Mouse (Mus musculus): ENCODE measurements around the gene Arg1.

Gene Arg1

DNA sequence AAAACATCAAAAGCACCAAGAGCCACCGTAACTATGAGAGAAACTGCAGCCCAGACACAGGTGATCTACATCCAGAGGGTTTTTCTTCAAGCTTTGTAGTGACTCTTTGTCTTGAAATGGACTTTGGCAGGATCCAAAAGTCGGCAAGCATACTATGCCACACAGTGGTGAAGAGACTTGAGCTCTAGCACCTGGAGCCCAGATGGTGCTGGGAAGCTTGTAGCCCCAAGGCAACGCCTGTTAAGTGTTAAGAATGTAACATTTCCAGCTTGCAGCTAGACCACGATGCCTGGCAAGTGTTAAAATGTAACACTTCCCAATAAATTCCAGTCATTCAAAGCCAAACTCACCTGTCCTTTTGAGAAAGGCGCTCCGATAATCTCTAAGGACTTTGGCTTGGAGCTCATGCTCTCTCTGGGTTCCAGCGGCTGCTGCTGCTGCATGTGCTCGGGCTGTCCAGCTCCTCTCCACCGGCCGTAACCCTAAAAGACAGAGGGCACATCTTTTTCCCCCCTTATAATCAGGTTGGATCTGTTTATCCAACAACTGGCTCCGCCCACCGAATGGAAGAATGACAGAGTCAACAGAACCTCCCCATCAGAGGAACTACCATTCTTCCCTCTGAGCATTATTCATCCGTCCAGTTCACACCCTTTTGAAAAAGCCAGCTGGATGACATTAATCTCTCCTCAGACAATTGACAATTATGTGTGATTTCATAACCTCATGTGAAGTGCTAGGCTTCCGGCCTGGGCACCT, at the start of gene Arg1:
Gene Arg1 (minus strand): TSS at position 523 of the 759 bp plus-strand sequence.
- DNase-seq = no peak

DNA sequence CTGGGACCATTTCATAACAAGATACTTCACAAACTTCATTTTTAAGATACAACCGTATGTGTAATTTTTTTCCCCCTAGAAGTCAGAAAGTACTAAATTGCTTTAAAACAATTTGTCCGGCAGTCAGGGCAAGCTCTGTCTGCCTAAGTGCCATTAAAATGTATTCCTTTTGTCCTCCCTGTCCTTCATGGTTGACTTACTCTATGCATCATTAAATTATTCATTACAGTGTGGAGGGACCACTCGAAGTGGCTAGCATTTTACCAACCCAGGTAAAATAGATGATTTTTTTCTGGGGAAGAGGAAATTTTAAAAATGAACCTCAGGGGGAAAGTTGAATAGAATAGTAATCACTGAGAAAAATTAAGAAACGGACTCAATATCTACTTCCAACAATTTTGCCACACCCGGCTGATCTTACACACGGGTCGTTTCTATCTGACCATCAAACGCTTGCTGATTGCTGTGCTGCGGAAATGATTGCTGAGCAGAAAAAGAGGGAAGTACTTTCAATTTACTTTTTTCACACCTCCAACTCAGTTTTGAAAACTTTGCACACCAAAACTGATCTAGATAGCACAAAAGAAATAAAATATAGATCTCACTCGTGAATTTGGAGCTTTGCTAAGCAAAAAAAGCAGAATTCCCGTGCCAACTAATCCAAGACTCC, 46.7 kb upstream of the Arg1 start:
- DNase-seq = no peak

DNA sequence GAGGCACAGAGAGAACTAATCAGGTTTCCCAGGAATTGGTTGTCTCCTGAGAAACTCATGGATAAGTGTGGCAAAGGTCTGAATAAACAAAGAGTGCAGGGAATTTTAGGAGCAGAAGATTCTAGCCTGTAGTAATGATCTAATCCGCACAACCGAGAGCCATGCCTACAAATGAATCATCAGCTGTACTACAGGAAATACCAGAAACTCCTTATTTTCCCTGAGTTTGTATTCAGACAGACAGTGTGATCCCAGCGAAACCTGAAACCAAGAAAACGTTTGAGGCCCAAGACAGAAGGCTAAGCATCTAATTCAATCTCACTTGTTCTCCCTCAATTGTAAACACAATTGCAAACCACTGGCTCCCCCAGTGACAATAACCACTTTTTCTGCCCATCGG, 46.1 kb upstream of the Arg1 start:
- DNase-seq = no peak

DNA sequence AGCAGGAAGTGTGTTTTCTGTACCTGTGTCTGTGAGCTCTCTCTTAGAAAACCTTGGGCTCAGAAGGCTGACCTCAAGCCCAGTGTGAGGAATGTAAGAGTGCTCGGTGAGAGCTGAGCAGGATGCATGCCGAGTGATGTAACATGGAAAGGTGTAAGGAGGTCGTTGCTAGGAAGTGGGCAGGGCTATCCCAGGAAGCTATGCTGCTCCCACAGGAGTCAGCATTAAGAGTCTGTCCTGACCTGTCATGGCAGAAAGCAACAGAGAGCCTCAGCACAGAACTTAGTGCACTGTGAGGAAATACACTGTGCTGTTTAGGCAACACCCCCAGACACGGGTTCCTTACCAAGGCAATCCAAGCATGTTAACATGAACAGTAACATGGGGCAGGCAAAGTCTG, 45.6 kb upstream of the Arg1 start:
- no peak for DNase-seq

DNA sequence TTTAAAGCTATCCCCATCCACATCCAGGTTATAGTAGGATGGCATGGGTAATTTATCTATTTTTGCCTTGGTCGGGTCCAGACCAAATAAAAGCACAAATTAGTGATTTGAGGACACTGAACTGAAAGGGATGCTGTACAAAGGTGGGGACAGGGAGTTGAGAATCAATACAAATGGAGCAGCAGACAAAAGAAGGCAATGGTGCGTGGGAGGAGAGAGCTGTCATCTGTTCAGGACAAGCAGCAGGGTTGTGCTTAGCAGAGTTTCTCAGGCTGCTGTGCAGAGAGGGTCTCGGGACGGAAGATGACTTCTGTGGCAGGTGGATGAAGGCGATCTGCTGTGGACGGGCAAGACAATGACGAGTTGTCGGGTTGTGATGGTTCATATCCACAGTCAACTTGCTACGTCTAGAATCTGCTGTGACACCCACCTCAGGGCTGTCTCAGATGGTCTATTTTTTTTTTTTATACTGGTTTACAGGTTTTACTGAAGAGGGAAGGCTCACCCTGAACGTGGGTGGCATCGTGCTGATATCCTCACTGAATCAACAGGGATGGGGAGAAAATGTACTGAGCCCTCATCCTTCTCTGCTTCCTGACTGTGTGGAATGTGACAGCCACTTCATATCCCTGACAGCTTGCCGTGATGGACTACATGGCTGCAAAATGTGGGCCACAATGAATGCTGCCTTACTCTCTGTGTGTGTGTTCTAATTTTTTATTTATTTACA, 38.7 kb upstream of the Arg1 start:
- no peak for DNase-seq

DNA sequence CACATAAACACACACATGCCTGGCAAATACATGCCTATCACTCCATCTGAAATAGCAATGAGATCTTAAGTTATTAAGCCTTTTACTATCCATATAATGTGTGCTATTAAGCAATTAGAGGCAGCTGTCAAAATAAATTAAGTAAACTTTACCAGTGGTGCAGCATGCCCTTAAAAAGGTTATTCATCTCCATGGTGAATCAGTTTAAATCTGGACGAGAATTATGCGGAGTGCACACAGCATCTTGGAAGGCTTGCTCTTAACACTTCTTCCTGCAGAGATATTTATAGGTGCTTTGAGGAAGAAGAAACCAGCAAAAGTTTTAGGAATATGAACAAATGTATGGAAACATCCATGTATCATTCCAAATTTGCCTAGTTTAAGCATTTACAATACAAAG, 34.6 kb upstream of the Arg1 start:
- DNase-seq = no peak

DNA sequence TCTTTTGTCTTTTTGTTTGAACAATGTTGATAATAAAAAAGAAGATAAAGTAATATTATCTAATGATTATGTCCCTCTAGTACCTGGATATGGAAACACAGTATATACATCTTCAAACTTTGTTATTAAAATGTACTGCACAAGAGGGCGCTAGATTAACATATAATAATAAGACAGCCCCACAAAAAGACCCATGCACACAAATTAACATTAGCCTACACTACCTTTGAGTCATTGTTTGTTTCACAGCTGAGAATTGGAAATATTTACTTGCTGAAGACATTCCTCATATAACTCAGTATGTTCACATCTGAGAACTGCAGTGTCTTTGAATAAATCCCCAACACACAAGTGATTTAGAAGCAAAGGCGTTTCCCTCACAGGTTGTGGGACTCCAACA, 33.8 kb upstream of the Arg1 start:
- no peak for DNase-seq

DNA sequence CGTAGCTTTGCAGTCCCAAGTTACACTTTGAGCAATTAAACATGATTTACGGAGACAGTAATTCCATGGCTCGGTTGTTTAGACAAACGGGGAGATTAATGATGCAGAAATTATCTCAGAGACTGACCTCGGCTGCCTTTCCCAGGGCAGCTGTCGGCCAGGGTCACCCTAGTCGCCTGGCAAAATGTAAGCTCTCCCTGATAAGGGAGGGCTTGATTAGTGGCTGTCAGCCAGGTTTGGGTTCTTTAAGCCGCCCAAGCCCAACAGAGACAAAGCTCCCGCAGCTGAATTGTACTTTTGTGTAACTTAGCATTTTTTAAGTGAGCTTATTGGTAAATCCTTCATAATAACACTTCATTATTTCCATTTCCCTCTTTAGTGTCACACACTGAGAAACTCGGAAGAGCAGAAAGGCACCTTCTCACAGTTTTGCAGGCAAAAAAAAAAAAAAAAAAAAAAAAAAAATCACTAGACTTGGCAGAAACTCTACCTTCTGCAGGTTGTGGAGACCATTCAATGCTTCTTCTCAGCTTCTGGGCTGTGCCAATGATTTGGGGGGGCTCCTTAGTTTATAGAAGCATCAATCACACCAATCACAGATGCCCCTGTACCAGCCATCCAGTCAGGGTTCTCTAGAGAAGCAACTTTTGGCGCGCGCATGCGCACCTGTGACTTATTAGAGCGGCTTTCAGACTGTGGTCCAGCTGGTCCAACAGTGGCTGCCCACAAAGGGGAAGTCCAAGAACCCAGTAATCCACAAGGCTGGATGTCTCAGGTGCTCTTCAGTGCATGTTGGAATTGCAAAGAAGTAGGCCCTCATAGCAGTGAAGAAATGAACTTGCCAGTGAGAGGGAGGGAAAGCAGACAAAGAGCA, 32.0 kb upstream of the Arg1 start:
- no peak for DNase-seq

DNA sequence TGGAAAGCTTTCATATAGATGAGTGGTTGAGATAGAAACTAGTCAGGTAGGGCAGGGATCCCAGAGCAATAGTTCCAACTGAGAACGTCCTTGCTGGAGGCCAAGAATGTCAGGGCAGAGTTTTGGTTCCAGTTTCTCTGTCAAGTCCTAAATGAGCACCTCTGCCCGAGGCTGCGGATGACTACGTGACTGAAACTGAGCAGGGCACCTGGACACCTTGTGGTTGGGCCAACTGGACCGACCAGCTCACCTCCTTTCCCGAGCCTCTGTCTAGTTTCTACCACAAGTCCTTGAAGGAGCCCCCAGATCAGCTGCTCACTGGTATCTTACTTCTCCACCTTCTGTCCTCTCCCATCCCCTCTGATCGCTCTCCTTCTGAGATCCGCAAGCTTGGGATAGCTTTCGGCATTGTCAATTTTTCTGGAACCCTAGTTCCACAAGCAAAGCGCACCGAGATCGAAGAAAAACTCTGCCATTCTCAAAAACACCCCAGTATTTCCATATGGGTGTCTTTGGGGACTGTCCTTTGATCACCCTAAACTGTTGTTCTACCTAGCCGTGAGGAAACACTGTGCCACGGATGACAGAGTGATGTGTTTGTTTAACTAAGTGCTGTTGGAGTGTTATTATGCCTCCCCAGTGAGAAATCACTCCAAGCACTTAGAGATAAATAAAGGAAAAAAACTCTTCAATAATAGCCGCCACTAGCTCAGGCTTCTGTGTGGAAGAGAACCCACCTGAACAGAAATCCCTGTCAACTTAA, 31.2 kb upstream of the Arg1 start:
- DNase-seq = no peak

DNA sequence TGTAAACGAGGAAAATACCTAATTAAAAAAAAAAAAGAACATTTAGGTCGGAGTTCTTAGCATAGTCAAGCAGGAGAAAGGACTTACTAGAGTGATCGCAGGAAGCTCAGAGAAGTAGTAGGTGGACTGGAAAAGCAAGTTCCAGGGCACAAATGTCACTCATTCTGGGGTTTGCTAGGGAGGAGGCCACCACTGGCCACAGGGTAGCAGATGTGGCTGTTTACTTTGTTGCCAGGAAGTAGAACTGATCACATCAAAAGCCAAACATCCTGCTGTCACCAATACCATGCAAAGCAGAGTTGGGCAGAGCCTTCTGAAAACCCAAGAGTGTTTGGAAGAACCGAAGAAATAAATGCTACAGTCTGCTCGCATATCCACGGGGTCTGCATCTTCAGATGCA, 26.6 kb upstream of the Arg1 start:
- no peak for DNase-seq

DNA sequence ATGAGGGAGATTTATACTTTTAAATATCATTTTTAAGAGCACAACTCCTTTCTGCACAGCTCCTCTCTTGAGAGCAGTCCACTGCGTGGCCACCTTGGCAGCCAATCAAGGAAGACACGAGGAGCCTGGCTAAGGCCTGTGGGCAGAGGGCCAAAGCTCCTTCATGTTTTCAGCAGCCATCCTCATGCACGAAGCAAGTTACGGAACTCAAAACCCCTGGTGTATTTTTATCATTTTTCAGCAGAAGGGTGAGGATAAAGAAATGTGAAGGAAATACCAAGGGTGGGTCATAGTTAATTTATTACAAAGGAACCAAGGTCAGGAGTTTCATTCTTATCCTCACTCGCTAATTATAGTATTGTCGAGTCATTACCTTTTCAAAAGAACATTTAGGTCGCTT, 25.3 kb upstream of the Arg1 start:
- no peak for DNase-seq

DNA sequence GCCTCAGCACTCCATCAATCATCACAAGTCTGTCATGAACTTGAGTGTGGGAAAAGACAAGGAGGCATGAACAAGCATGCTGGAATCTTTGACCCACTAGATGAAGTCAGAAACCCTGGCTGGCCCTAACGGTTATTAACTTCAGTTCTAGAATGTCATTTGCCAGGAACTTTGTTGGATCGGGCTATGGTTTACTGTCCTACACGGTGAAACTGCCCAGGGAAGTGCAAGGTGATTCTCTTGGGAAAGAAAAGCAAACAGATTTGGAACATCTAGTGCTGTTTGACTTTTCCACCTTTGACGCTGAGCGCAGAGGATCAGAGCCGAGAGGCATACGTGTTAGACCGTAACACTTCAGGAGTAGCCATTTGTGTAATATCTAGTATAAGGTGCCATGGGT, 24.3 kb upstream of the Arg1 start:
- no peak for DNase-seq

DNA sequence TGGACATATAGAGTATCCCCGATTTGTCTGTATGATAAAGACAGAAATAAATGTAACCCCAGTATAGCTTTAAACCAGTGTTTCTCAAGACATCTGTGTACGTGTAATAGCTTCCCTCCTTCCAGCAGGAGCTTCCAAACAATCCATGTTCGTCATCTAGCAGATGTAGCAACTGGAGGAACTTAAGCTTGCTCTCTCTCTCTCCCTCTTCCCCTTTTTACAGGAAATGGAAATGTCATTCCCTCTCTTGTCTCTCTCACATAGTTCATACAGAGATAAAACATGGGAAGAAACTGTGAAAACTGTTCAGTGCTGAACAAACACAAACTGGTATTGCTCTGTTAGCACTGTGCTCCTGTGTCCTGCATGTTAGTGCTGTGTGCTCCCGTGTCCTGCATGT, 22.9 kb upstream of the Arg1 start:
- DNase-seq = no peak

DNA sequence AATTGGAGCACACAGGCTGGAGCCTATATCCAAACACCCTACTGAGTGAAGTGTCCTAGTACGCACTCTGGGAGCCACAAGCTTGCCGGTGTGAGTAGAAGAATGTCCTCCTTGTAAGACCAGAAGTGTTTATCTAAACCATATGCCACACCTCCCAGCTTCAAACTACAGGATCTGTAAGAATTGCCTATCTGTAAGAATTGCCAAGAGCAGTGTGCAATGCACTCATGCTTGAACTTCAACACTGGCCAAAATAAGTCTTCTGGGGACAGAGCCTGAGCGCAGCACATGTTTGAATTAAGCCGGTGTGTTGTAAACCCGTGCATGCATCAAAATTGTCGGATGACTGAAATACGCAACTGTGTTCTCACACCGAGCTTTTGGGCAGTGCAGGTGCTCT, 21.0 kb upstream of the Arg1 start:
- no peak for DNase-seq

DNA sequence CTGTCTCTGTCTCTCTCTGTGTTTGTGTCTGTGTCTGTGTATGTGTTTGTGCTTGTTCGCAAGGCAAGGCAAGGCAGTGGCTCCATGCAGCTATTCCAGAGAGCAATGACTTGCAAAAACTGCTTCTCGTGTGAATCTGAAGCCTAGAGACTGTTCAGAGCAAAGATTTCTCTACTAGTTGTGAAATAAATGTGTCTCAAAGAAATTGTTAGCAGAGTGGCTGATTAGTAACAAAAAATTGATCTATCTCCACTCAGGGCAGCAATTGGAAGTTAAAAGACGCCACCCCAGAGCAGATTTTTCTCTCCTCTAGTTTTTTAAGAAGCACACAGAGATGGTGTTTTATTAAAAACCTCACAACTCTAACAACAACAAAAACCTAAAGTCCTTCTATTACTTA, 20.6 kb upstream of the Arg1 start:
- no peak for DNase-seq

DNA sequence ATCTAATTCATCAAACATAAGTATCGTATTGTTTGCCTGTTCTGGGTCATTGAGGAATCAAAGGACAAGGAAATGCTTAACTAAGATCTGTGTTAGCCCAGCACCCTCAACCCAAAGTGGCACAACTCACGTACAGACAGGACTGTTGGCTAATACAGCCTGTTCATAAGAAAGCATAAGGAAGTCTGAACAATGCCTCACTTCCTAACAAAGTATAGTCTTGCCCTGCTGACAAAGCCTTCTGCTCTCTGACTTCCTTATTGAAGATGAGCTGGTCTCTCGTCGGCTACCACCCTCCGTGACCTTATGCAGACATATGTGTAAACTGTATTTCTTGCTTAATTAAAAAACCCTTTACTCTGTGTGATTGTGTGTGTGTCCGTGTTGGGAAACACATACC, 2.9 kb upstream of the Arg1 start:
- DNase-seq = no peak

DNA sequence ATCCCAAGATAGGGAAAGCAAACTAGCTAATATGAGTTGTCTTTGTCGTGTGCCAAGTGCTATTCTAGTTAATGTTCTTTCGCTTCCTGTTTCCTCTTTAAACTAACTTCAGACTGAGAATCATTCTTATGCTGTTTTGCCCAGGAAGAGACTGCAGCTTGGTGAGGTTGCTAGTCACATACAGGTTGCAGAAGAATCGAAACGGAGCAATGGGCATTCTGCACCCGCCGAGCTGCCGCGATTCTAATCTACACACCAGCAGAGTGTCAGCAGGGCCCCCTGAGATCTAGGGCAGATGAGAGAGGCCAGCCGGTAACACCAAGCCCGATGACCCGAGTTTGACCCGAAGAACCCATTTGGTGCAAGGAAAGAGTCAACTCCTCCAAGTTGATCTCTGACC, 788 bp upstream of the Arg1 start:
- DNase-seq = no peak

DNA sequence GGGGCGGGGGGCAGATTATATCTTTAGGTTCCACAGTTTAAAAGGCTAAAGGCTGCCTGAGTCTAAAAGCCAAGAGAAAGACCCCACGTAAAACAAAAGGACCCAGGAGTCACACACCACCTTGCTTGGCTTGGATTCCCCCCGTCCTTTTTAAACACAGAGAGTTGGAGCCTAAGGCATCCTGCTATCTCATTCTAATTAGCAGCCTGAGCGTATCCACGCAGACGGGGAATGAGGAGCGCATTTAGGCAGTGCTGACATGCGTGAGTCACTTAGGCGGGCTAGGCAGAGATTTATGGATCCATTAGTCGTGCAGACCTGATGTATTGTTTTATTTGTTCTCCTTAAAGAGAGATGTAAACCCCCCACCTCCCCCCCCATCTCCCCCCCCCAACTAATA, 904 bp downstream of the Arg1 start:
- no peak for DNase-seq

DNA sequence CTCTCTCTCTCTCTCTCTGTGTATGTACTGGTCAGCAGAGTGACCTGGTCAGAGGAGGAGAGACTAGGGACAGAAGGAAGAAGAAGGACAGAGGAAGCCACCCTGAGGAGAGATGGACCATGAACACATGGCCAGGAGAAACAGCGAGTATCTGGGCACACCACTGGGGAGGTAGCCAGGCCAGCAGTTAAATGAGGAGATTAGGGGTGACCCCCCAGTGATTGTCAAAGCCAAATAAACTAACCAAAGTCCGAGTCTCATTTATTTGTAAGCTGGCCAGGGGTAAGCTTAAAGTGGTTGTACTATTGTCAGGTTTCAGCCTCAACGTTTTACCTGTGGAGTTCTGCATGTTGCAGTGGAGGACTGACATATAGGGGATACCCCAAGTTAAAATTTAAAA, 3.0 kb downstream of the Arg1 start:
- no peak for DNase-seq

DNA sequence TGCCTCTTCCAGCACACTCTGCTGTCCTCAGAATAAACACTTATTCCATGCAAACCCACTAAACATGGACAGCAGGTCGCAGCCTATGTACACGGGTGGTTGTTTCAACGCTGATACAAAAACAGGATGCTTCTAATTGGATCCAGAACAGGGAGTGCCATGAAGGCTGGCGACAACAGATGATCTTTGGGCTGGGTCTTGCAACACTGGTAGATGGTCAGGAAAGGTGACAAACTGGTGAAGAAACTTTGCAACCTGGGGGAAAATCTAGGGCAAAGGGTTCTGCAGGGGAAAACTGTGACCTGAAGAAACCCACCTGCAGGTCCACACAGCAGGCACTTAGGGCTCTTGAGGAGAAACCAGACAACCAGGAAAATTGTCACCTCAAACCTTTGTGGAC, 4.3 kb downstream of the Arg1 start:
- no peak for DNase-seq

DNA sequence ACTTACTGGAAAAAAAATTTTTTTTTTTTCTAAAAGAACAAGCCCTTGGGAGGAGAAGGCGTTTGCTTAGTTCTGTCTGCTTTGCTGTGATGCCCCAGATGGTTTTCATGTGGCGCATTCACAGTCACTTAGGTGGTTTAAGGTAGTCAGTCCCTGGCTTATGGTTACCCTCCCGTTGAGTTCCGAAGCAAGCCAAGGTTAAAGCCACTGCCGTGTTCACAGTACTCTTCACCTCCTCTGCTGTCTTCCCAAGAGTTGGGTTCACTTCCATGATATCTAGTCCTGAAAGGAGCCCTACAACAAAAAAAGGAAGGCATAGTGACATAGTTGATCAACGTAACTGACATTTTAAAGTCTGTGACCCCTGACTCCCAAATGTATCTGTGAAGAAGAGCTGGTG, 11.8 kb downstream of the Arg1 start:
- DNase-seq = no peak

DNA sequence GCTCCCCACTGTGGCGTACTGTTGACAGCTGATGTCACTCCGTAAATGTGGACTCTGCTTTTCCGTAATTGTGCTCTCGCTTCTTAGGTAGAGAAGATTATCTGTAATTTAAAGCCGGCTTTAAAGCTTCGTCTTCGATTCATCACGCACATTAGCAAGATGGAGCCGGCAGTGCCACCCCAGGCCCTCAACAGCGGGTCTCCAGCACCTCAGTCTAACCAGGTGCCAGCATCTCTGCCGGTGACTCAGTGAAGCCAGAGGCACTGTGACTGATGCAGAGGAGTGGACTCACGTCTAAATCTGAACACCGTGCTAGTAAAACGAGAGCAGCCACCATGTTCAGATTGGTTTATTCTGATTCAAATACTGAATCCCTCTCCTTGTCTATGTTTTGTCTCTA, 14.7 kb downstream of the Arg1 start:
- DNase-seq = no peak

All from liver (tissue).